Mouse (Mus musculus): ENCODE results near the gene Plin4.

- TF ChIP-seq TAL1 (IDR thresholded peaks at IDR 0.05; ENCODE audit: low read length) (no peak), GATA1 (IDR thresholded peaks at IDR 0.05; ENCODE audit: low read length) (no peak)
These were observed 2.3 kb upstream of the Plin4 start for GRCm38 (mm10) chr17:56111864-56112263.
